Mouse (Mus musculus) kidney, adult 2 months (tissue): ENCODE results near the gene Ahdc1. TPM values are rescaled to one million over a fixed set of nuclear protein-coding genes. Genes with fewer than 3 reads are reported as not detected.

Experiments
- DNase-seq: peaks from one replicate; pipeline ENCODE4 v3.0.0; 2021
- H3K27ac ChIP-seq: fragments of 200-500 bp; 2 replicates; pipeline ENCODE4 v1.5.1; 2012; ENCODE audit warnings: low read depth, low read length, control low read depth, inconsistent platforms; ENCODE audit not compliant: insufficient read depth
- H3K27me3 ChIP-seq: fragments of 200-500 bp; replicated peaks from 2 replicates; pipeline ENCODE4 v1.6.1; 2012; ENCODE audit warnings: mild to moderate bottlenecking, moderate library complexity, low read length, inconsistent platforms; ENCODE audit not compliant: control insufficient read depth, insufficient read depth
- H3K36me3 ChIP-seq: fragments of 200-500 bp; 2 replicates; pipeline ENCODE4 v1.6.1; 2012; ENCODE audit warnings: mild to moderate bottlenecking, moderate library complexity, low read length, inconsistent platforms; ENCODE audit not compliant: control insufficient read depth, insufficient read depth
- H3K4me1 ChIP-seq: fragments of 200-500 bp; 2 replicates; pipeline ENCODE4 v1.6.1; 2011; ENCODE audit warnings: low read length; ENCODE audit not compliant: control insufficient read depth, insufficient read depth
- H3K4me3 ChIP-seq: fragments of 200-500 bp; 2 replicates; pipeline ENCODE4 v1.5.1; 2011; ENCODE audit warnings: mild to moderate bottlenecking, low read depth, low read length, control low read depth; ENCODE audit not compliant: insufficient read depth
- CTCF ChIP-seq: fragments of 200-500 bp; conservative IDR thresholded peaks from 2 replicates; pipeline ENCODE4 v1.5.1; 2011; ENCODE audit warnings: low read depth, mild to moderate bottlenecking, control low read depth, low read length, moderate library complexity, mixed read lengths; ENCODE audit not compliant: insufficient read depth, insufficient read length
- POLR2A ChIP-seq: fragments of 200-500 bp; IDR thresholded peaks from one replicate; pipeline ENCODE4 v1.6.1; 2011; ENCODE audit warnings: low read depth, low read length, control low read depth
- WGBS: fragments of 180-500 bp; shearing (Covaris S2); methylation state at CpG from one replicate; pipeline ENCODE4 v1.1.7; 2018; 5-methylcytosine and 5-hydroxymethylcytosine counted together
- polyA plus RNA-seq: library from polyadenylated mRNA; depleted of rRNA; stranded (reverse); fragments of >200 nt; gene quantifications from 2 replicates; pipeline ENCODE4 v1.2.3, GENCODE M21; 2012

The Ahdc1 gene
- polyA plus RNA-seq, 1 experiment, result 22.2 TPM

- H3K27ac ChIP-seq, result no peak overlapping the region
- 74% methylated on average over 14 of the region's 14 CpGs for WGBS
- no peaks in the 10 kb centered on the region for H3K36me3 ChIP-seq
- H3K4me3 ChIP-seq, result no peak overlapping the region
- DNase-seq, result no peak
- H3K27me3 ChIP-seq, result no peaks in the 10 kb centered on the region
- TF ChIP-seq CTCF (no peak), POLR2A (no peak)
- peaks cover 5% of the 10 kb centered on the region for H3K4me1 ChIP-seq
Observed at GRCm38 (mm10) chr4:133115721-133116429, 104.8 kb downstream of the Ahdc1 start.

DNA sequence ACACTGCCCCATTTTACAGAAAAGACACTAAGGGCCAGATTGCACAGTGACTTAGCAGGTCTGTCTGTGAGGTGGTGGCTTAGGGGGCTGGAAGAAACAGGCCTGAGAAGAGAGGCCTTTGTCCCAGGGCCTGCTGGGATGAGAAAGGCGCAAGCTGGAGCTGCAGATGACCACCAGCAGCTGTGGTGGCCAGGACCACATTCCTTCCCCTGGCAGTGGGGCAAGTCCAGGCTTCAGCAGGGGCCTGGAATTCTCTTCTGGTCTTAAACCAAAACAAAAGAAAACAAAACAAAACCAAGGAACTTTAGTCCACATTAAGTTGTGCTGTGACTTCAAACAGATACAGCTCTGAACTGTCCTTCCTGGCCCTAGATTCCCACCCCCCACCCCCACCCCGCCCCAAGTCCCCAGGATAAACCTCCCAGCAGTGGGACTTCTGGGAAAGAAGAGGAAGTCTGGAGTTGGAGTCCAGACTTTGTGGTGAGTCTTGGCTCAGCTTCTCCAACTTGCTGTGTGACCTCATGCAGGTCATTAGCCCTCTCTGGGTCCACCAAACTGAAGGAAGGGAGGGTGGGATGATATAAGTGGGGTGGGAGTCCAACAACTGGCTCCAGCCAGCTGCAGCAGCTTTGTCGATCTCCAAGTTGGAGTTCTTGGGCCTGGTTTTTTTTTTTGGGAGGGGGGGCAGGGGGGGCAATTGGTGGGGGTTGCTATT, 105.9 kb downstream of the Ahdc1 start:
- H3K4me3 ChIP-seq, result no peak overlapping the region
- H3K27ac ChIP-seq, result peak overlapping the region; percentile 90
- DNase-seq, result no peak
- 53% methylated on average over 3 of the region's 3 CpGs for WGBS
- H3K27me3 ChIP-seq, result no peaks in the 10 kb centered on the region
- TF ChIP-seq POLR2A, result no peak
- peaks cover 7% of the 10 kb centered on the region for H3K4me1 ChIP-seq
- H3K36me3 ChIP-seq, result no peaks in the 10 kb centered on the region

- H3K4me1 ChIP-seq, result peaks cover 8% of the 10 kb centered on the region
- no peak overlapping the region for H3K4me3 ChIP-seq
- DNase-seq, result peak; percentile 89
- TF ChIP-seq CTCF (no peak), POLR2A (no peak)
- peak overlapping the region; percentile 93 for H3K27ac ChIP-seq
- H3K36me3 ChIP-seq, result no peaks in the 10 kb centered on the region
- WGBS, result 32% methylated on average over 18 of the region's 18 CpGs
- H3K27me3 ChIP-seq, result no peaks in the 10 kb centered on the region
Observed at GRCm38 (mm10) chr4:133117556-133118411, 106.7 kb downstream of the Ahdc1 start.

DNA sequence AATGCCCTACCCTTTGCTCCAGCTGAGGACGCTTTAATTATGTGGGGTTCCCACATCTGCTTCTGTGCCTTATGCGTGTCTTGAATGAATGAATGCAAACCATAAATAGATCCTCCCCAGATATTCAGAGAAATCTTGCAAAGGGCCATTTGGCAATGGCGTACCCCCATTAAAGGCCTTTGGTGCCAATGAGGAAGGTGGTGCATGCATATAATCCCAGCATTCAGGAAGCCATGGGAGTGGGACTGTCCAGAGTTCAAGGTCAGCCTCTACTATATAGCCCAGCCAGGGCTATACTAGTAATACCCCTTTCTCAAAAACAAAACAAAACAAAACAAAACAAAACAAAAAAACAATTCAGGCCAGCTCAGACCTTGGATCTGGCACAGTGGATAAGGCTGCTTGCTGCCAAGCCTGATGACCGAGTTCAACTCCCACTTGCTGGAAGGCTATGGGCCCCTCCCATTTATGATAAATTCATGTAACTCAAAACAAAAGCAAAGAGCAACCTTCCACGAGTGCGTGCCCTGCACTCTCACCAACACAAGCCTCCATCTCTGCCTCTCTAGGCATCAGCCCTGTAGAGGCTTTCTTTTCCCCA, 107.8 kb downstream of the Ahdc1 start:
- no peak for DNase-seq
- TF ChIP-seq CTCF (no peak), POLR2A (no peak)
- Histone ChIP-seq H3K4me3 (no peak overlapping the region), H3K27ac (0 out of 2 replicates have a peak overlapping the region, but pooled peaks have one; percentile 26), H3K27me3 (no peaks in the 10 kb centered on the region), H3K36me3 (no peaks in the 10 kb centered on the region), H3K4me1 (peaks cover 8% of the 10 kb centered on the region)
- 69% methylated on average over 6 of the region's 6 CpGs for WGBS

DNA sequence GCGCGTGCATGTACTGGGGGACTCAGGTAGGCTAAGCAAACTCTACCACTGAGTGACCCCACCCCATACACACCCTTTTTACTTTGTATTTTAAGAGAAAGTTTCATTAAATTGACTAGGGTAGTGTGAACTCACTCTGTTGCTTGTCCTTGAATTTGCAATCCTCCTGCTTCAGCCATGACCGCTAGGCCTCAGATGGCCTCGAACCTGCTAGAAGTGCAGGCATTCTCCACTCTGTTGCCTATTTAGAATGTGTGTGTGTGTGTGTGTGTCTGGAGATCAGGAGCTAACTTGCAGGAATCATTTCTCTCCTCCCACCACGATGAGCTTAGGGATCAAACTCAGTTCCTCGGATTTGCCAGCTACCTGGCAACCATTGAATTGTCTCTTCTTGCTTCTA, 108.5 kb downstream of the Ahdc1 start:
- WGBS, result 82% methylated on average over 6 of the region's 6 CpGs
- Histone ChIP-seq H3K36me3 (no peaks in the 10 kb centered on the region), H3K4me3 (no peak overlapping the region), H3K27me3 (no peaks in the 10 kb centered on the region), H3K27ac (no peak overlapping the region), H3K4me1 (peaks cover 8% of the 10 kb centered on the region)
- TF ChIP-seq CTCF (no peak), POLR2A (no peak)
- DNase-seq, result no peak

GRCm38 (mm10) chr4:133120833-133121321, 109.8 kb downstream of the Ahdc1 start:
- no peak for TF ChIP-seq POLR2A
- no peak for TF ChIP-seq CTCF
- no peaks in the 10 kb centered on the region for H3K36me3 ChIP-seq
- H3K4me3 ChIP-seq, result no peak overlapping the region
- peaks cover 8% of the 10 kb centered on the region for H3K4me1 ChIP-seq
- H3K27me3 ChIP-seq, result no peaks in the 10 kb centered on the region
- H3K27ac ChIP-seq, result no peak overlapping the region
- no peak for DNase-seq
- WGBS, result 31% methylated on average over 11 of the region's 11 CpGs

DNA sequence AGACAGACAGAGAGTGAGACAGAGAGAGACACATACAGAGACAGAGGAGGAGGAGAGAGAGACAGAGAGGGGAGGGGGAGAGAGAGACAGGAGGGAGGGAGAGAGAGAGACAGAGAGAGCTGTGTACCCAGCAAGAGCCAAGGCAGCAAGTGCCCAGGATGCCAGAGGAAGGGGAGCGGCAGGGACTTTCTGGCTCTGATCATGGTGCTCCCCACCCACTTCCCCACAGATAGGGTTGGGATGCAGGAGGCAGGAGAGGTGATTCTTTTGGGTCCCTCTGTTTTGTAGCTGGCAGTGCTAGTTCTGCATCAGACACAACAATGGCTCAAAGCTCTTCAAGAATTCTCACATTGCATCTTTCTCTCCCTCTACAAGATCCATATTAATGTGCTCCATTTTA, 110.4 kb downstream of the Ahdc1 start:
- no peak for DNase-seq
- TF ChIP-seq POLR2A (no peak), CTCF (no peak)
- Histone ChIP-seq H3K27me3 (no peaks in the 10 kb centered on the region), H3K36me3 (no peaks in the 10 kb centered on the region), H3K4me1 (peaks cover 8% of the 10 kb centered on the region), H3K4me3 (no peak overlapping the region), H3K27ac (no peak overlapping the region)
- 75% methylated on average over 1 of the region's 1 CpGs for WGBS
